Mouse (Mus musculus) lung, embryonic 14.5 days (tissue): ENCODE data around the gene Zdhhc20. TPM values are rescaled to one million over a fixed set of nuclear protein-coding genes. Genes with fewer than 3 reads are reported as not detected.
"Not testable (repeated sequence)": the region's sequence is repeated elsewhere in the genome, so short reads cannot be mapped to it uniquely, and the experiment has no call there.

Experiments used
- ATAC-seq: fragments of 200-750 bp; cut with Nextera tagmentation; 2 replicates; pipeline ENCODE4 v1.8.0; 2017; ENCODE audit warnings: mild to moderate bottlenecking, moderate TSS enrichment, moderate library complexity; ENCODE audit not compliant: insufficient read depth
- DNase-seq: peaks from one replicate; pipeline ENCODE4 v3.0.0-alpha.2; 2015
- H3K27ac ChIP-seq: fragments of 300-500 bp; sonication (generic); 2 replicates; pipeline ENCODE4 v1.5.1; 2014; ENCODE audit warnings: low read depth, mild to moderate bottlenecking, moderate library complexity
- H3K27me3 ChIP-seq: fragments of 300-500 bp; sonication (generic); 2 replicates; pipeline ENCODE4 v1.6.1; 2014; ENCODE audit warnings: low read length, control low read depth; ENCODE audit not compliant: insufficient read depth
- H3K36me3 ChIP-seq: fragments of 300-500 bp; sonication (generic); 2 replicates; pipeline ENCODE4 v1.6.1; 2014; ENCODE audit warnings: control low read depth; ENCODE audit not compliant: insufficient read depth
- H3K4me1 ChIP-seq: fragments of 300-500 bp; sonication (generic); 2 replicates; pipeline ENCODE4 v1.6.1; 2014; ENCODE audit warnings: antibody characterized with exemption, control low read depth; ENCODE audit not compliant: insufficient read depth
- H3K4me2 ChIP-seq: fragments of 300-500 bp; sonication (generic); 2 replicates; pipeline ENCODE4 v1.6.1; 2014; ENCODE audit warnings: mild to moderate bottlenecking
- H3K4me3 ChIP-seq: fragments of 300-500 bp; sonication (generic); 2 replicates; pipeline ENCODE4 v1.5.1; 2014; ENCODE audit warnings: low read depth, low read length
- H3K9ac ChIP-seq: fragments of 300-500 bp; sonication (generic); 2 replicates; pipeline ENCODE4 v1.6.1; 2014
- H3K9me3 ChIP-seq: fragments of 300-500 bp; sonication (generic); 2 replicates; pipeline ENCODE4 v1.6.1; 2016; ENCODE audit warnings: low read depth, low read length, control low read depth
- CTCF ChIP-seq: IDR thresholded peaks from 2 replicates; pipeline ENCODE4 v1.5.1; 2016; ENCODE audit warnings: antibody characterized with exemption, low read depth
- WGBS: fragments of 180-500 bp; shearing (Covaris S2); extraction: QIAGEN DNeasy Blood & Tissue Kit; methylation state at CpG from one replicate; pipeline ENCODE4 v1.1.7; 2014; 5-methylcytosine and 5-hydroxymethylcytosine counted together
- polyA plus RNA-seq: library from polyadenylated mRNA; unstranded; fragments of >200 nt; fragmentation: Nextera tagmentation; extraction: Ambion mirVana; gene quantifications from 2 replicates; pipeline ENCODE4 v1.2.1, GENCODE M21; 2014

Gene Zdhhc20
- polyA plus RNA-seq, 1 experiment from 2014 or later = 62.8 TPM

DNA sequence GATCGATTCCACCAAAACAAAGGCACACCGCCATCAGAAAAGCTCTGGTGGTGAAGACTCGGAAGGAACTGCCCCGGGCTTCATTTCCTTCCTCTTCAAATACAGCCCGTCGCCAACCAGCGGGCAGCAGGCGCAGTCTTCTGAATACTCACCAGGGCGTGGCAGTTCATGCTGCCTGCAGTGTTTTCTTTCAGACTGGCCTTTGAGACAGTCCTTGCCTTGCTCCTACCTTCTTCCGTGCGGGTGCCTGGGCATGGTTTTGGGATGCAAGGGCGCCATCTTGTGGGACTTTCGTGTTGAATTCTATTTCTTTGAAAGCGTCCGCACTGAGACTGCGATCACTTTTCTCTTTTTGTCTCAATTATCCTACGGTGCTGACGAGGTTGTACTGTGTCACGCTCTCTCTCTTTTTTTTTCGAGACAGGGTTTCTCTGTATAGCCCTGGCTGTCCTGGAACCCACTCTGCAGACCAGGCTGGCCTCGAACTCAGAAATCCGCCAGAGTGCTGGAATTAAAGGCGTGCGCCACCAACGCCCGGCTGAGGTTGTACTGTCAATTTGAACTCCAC is 20.5 kb upstream of the Zdhhc20 start:
- peak; percentile 86 for TF ChIP-seq CTCF

DNA sequence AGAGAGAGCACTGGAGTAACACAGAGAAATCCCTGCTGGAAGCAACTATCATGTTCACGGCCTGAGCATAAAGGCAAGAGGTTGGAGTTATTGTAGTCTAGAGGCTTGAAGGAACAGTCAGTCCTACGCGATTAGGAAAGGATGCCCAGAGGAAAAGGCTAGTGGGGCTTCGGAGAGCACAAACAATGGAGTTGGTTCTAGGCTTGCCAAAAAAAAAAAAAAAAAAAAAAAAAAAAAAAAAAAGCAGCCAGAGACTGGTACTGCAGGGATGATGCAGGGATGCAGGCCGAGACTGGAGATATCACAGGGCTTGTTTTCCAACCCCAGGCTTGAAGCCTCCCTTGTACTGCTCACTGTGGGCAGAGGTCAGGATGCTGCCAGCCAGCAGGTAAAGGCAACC is 19.2 kb upstream of the Zdhhc20 start:
- H3K9ac ChIP-seq = no peak overlapping the region
- 85% methylated on average over 5 of the region's 5 CpGs for WGBS
- H3K27me3 ChIP-seq = no peaks in the 10 kb centered on the region
- H3K27ac ChIP-seq = no peak overlapping the region
- H3K4me2 ChIP-seq = no peak overlapping the region
- no peaks in the 10 kb centered on the region for H3K9me3 ChIP-seq
- H3K36me3 ChIP-seq = no peaks in the 10 kb centered on the region
- ATAC-seq (no peak), DNase-seq (no peak)
- no peak overlapping the region for H3K4me3 ChIP-seq
- no peaks in the 10 kb centered on the region for H3K4me1 ChIP-seq
- no peak for TF ChIP-seq CTCF

More for the DNA sequence above, 20.5 kb upstream of the Zdhhc20 start:
- H3K4me1 ChIP-seq = no peaks in the 10 kb centered on the region
- no peaks in the 10 kb centered on the region for H3K27me3 ChIP-seq
- peak overlapping the region; percentile 48 for H3K4me2 ChIP-seq
- peak overlapping the region; percentile 49; the same call in 1 of the 2 replicates for H3K9ac ChIP-seq
- ATAC-seq = peak; percentile 94
- H3K9me3 ChIP-seq = no peaks in the 10 kb centered on the region
- DNase-seq = peak; percentile 95
- H3K27ac ChIP-seq = no peak overlapping the region
- peak overlapping the region; percentile 11 for H3K4me3 ChIP-seq
- H3K36me3 ChIP-seq = 0 out of 2 replicates have a peak, but pooled peaks cover 3% of the 10 kb centered on the region
- 20% methylated on average over 26 of the region's 26 CpGs for WGBS

DNA sequence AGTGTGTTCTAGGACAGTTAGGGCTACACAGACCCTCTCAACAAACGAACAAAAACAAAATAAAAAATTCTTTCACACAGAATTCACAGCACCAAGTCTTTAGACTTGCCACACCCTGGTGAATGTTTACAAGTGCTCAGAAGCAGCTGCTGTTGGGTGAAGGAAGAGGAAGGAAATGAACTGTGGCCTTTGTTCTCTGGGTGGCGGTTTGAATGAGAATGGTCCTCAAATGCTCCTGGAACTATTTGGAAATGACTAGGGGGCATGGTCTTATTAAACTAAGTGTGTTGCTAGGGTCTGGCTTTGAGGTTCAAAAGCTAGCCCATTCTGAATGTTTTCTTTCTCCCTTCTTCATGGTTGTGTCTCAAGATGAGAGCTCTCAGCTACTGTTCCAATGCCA is 18.4 kb upstream of the Zdhhc20 start:
- H3K27me3 ChIP-seq = no peaks in the 10 kb centered on the region
- H3K9ac ChIP-seq = no peak overlapping the region
- no peak overlapping the region for H3K4me2 ChIP-seq
- no peaks in the 10 kb centered on the region for H3K36me3 ChIP-seq
- TF ChIP-seq CTCF = no peak
- no peak overlapping the region for H3K27ac ChIP-seq
- no peaks in the 10 kb centered on the region for H3K4me1 ChIP-seq
- no peaks in the 10 kb centered on the region for H3K9me3 ChIP-seq
- ATAC-seq (no peak), DNase-seq (peak; percentile 15)
- 46% methylated on average over 2 of the region's 2 CpGs for WGBS
- no peak overlapping the region for H3K4me3 ChIP-seq

DNA sequence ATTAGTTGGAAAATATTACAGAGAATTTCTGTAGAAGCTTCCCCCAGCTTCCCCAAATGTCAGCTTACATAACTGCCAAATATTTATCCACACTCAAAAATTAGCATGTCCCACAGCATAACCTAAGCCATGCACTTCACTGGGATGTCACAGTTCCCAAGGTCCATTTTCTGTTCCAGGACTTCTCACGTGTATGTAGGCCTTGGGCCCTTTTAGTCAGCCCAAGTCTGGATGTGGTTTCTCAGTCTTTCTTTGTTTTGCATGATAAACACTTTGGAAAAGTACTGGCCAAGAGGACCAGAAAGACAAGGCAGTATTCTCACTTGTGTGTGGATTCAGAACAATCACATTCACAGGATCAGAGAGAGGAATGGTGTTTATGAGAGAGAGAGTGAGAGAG is 11.9 kb upstream of the Zdhhc20 start:
- no peak overlapping the region for H3K27ac ChIP-seq
- DNase-seq (no peak), ATAC-seq (no peak)
- H3K9ac ChIP-seq = no peak overlapping the region
- WGBS = 40% methylated on average over 1 of the region's 1 CpGs
- H3K9me3 ChIP-seq = no peaks in the 10 kb centered on the region
- no peaks in the 10 kb centered on the region for H3K36me3 ChIP-seq
- H3K27me3 ChIP-seq = no peaks in the 10 kb centered on the region
- H3K4me1 ChIP-seq = no peaks in the 10 kb centered on the region
- H3K4me3 ChIP-seq = no peak overlapping the region
- TF ChIP-seq CTCF = no peak
- no peak overlapping the region for H3K4me2 ChIP-seq

DNA sequence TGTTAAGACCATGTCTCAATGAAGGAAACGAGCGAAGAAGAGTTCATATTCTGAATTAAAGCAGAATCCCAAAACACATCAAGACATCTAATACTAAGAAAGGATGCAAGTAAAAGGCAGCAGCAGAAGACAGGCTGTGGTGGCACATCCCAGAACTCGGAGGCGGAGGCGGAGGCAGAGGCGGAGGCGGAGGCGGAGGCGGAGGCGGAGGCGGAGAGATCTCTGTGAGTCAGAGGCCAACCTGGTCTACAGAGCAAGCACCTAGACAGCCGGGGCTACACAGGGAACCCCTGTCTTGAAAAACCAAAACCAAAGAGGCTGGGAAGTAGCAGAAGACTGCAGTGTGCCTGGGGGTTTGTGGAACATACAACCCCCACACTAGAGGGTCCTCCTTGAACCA is 6.8 kb upstream of the Zdhhc20 start:
- ATAC-seq (no peak), DNase-seq (no peak)
- Histone ChIP-seq H3K9me3 (no peaks in the 10 kb centered on the region), H3K27me3 (no peaks in the 10 kb centered on the region), H3K27ac (no peak overlapping the region), H3K4me1 (no peaks in the 10 kb centered on the region), H3K4me2 (no peak overlapping the region), H3K36me3 (no peaks in the 10 kb centered on the region), H3K9ac (no peak overlapping the region), H3K4me3 (no peak overlapping the region)
- 92% methylated on average over 12 of the region's 12 CpGs for WGBS
- TF ChIP-seq CTCF = no peak

DNA sequence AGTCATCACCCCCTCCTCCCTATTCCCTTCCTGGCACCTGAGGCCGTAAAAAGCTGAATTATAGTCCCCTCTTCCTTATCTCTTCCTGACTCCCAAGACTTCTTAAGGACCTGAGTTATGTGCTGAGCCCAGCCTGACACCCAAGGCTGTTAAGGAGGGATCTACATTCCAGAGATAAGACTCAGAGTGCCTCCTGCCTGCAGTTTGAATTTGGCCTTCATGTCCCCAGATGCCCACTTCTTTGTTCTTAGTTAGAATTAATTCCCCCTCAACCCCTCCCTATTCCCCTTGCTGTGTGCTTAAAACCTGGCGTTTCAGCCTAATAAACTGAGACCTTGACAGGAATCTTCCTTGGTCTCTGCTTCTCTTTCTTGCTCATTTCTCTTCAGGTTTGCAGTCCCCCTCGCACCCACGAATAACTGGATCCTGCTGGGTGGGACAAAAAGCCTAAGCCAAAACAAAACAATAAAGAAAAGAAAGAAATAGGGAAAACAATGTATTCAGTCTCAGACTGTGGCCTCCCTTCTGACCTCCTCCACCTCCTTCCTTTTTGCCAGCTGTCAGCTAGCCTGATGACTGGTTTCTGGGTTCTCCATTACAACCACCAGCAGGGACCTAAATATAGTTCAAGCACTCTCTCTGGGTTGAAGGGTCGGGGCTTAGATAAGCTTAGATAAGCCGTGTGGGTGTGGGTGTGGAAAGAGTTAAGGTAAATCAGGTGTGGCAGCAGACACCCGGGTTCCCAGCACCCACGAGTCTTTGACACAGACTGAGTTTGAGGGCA is 6.2 kb upstream of the Zdhhc20 start:
- H3K27ac ChIP-seq, H3K4me3 ChIP-seq, H3K27me3 ChIP-seq, H3K36me3 ChIP-seq, H3K9ac ChIP-seq, H3K4me1 ChIP-seq, ATAC-seq, H3K4me2 ChIP-seq, H3K9me3 ChIP-seq, DNase-seq: not testable (repeated sequence)
- WGBS = 53% methylated on average over 8 of the region's 8 CpGs

DNA sequence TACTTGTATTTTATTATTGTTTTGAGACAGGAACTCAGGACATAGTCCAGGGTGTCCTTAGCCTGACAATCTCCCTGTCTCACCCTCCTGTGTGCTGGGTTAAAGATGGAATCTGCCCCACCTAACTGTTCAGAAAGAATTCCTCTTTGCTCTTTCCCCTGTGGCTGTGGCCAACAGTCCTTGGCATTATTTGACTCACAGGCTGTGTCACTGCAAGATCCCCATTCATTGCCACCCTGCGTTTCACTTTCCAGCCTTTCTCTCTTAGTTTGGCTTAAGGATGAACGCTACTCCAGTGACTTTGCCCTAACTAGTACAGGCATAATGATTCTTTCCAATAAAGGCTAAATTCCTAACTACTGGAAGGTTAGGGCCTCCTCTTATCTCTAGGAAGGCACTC is 4.3 kb upstream of the Zdhhc20 start:
- DNase-seq = no peak
- 86% methylated on average over 2 of the region's 2 CpGs for WGBS
- no peak overlapping the region for H3K4me2 ChIP-seq
- H3K9me3 ChIP-seq = no peaks in the 10 kb centered on the region
- no peaks in the 10 kb centered on the region for H3K27me3 ChIP-seq
- no peak overlapping the region for H3K9ac ChIP-seq
- no peak for ATAC-seq
- no peak overlapping the region for H3K27ac ChIP-seq
- TF ChIP-seq CTCF = no peak
- no peak overlapping the region for H3K4me3 ChIP-seq
- H3K36me3 ChIP-seq = no peaks in the 10 kb centered on the region
- H3K4me1 ChIP-seq = no peaks in the 10 kb centered on the region
